Mouse (Mus musculus) ZHBTc4 (cell line): ENCODE results near the gene Zfp143.

Experiments
- DNase-seq: peaks from one replicate; pipeline ENCODE4 v3.0.0-alpha.2; 2011; ENCODE audit warnings: low read depth, low spot score

The Zfp143 gene

DNA sequence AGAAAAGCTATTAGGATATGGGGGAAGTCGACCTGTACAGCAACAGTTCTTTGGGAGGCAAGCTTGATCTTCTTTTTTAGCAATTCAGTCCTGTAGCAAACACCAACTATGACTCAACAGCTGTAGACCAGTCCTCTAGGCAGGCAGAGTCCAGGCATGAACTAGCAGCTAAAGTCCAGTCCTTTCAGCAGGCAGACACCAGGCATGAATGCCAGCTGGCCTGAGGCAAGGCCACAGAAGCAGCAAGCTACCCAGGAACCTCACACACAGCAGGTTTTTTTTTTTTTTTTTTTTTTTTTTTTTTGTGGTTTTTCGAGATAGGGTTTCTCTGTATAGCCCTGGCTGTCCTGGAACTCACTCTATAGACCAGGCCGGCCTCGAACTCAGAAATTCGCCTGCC is 73.0 kb downstream of the Zfp143 start:
- no peak for DNase-seq

DNA sequence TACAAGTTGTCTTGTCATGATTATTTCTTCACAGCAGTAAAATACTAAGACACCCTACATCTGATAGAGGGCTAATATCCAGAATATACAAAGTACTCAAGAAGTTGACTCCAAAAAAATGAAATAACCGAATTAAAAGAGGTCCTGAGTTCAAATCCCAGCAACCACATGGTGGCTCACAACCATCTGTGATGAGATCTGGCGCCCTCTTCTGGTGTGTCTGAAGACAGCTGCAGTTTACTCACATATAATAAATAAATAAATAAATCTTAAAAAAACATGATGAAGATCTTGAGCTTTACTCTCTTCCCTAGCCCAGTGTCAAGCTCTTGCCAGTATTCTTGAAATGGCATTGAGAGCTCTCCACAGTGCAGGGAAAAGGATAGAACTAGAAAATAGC is 77.5 kb downstream of the Zfp143 start:
- DNase-seq = no peak

DNA sequence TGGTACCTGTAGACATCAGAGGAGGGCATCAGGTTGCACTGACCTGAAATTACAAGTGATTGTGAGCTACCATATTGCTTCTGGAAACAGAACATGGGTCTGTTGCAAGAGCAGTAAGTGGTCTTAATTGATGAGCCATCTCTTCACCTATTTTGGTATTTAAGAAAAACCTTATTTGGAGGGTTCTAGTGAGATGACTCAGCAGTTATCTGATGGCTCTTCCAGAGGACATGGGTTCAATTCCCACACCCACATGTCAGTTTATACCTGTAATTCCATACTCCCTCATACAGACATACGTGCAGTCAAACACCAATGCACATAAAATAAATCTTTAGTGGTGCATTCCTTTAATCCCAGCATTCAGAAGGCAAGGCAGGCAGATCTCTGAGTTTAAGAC is 82.8 kb downstream of the Zfp143 start:
- no peak for DNase-seq
